Mouse (Mus musculus) myocyte (in vitro differentiated cells): Measurements from ENCODE around the gene Myoz1.

Experiments
- MYOG ChIP-seq, 3 experiments: IDR thresholded peaks; one replicate each; pipeline ENCODE4 v1.6.1; 2011; ENCODE audit warnings: control low read depth in 2 of 3, low read depth in 2 of 3, mild to moderate bottlenecking in 2 of 3; ENCODE audit not compliant: insufficient read length in 2 of 3, control insufficient read depth in 1 of 3, insufficient read depth in 1 of 3
- POLR2A ChIP-seq: IDR thresholded peaks from one replicate; pipeline ENCODE4 v1.6.1; 2011; ENCODE audit warnings: low read depth, mild to moderate bottlenecking, control low read depth, moderate library complexity; ENCODE audit not compliant: insufficient read length
- POLR2AphosphoS2 ChIP-seq: IDR thresholded peaks from one replicate; pipeline ENCODE4 v1.6.1; 2011; ENCODE audit warnings: low read depth, control low read depth; ENCODE audit not compliant: insufficient read length
- SRF ChIP-seq: IDR thresholded peaks from one replicate; pipeline ENCODE4 v1.6.1; 2011; ENCODE audit warnings: low read depth; ENCODE audit not compliant: control insufficient read depth, insufficient read length
- TCF12 ChIP-seq: IDR thresholded peaks from one replicate; pipeline ENCODE4 v1.6.1; 2011; ENCODE audit warnings: mild to moderate bottlenecking, control low read depth; ENCODE audit not compliant: poor library complexity, insufficient read depth, severe bottlenecking

DNA sequence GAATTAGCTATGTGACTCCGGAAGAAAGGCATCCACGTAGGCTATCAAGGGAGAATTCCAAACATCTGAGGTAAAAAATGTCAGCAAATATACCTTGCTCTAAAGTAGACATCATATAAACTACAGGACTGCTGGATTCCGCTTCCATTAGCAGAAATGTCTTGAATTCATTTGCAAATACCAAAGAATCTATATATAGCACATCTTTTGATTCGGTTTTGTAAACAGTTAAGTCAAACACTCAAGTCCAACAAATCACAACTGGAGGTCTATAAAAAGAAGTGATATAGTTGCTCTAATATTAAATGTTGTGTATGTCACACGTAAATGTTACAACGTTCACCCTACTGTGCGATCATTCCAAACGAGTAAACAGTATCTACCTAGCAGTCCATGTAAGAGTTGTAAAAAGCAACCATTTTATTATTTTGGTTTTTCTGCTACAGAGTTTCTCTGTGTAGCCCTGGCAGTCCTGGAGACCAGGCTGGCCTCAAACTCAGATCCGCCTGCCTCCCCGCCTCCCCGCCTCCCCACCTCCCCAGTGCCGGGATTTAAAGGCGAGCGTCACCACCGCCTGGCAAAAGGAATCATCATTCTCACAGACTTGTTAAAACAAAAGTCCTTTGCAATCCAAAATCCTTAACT is 45.9 kb upstream of the Myoz1 start:
- TF ChIP-seq MYOG (IDR thresholded peaks at IDR 0.05; ENCODE audit: control insufficient read depth in 1 of 3, insufficient read depth in 1 of 3, insufficient read length in 2 of 3, low read depth in 2 of 3), result no peak
- no peak for TF ChIP-seq TCF12
- TF ChIP-seq POLR2A, result no peak
- no peak for TF ChIP-seq POLR2AphosphoS2
- TF ChIP-seq SRF, result no peak
